Mouse (Mus musculus): ENCODE results near the gene Tssk6.

DNA sequence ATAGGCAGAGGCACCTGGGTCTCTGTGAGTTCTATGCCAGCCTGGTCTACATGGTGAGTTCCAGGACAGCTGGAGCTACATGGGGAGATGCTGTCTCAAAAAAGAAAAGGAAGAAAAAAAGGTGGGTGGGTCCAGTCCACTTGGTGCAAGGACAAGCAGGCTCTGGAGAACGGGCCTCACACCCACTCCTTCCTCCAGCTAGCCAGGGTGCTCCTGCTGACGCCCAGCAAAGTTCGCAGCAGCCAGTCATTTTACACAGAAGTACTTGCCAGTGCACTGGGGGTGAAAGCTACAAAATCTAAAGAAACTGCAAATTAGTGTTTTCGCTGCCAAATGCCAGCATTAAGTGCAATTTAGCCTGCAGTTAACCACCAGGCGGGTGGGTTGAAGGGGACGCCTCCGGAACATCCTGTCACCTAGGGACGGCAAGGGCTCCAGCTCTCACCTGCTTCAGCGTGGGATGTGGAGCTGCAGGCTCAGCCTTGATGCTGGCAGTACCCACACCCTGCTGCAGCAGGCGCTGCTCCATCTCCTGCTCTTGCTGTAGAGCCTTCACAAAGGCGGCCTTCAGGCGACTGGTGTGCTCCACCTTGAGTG lies 10.6 kb downstream of the Tssk6 start:
- TF ChIP-seq CEBPB (IDR thresholded peaks at IDR 0.05; ENCODE audit: insufficient read depth, poor library complexity, severe bottlenecking) (no peak), MYOG (IDR thresholded peaks at IDR 0.05; ENCODE audit: control insufficient read depth in 1 of 3, insufficient read depth in 1 of 3, insufficient read length in 2 of 3, low read depth in 2 of 3) (no peak)
